Mouse (Mus musculus) myocyte (in vitro differentiated cells): ENCODE results near the gene Mrpl33. TPM values are rescaled to one million over a fixed set of nuclear protein-coding genes. Genes with fewer than 3 reads are reported as not detected.

Experiments used
- H3K27me3 ChIP-seq: one replicate; pipeline ENCODE4 v1.6.1; 2011; ENCODE audit not compliant: control insufficient read depth, insufficient read depth, insufficient read length
- H3K36me3 ChIP-seq: one replicate; pipeline ENCODE4 v1.6.1; 2011; ENCODE audit not compliant: control insufficient read depth, insufficient read depth
- H3K4me2 ChIP-seq: one replicate; pipeline ENCODE4 v1.6.1; 2011; ENCODE audit warnings: low read depth, control low read depth
- H3K4me3 ChIP-seq: one replicate; pipeline ENCODE4 v1.5.1; 2011; ENCODE audit warnings: mild to moderate bottlenecking, control low read depth, moderate library complexity
- H3K79me2 ChIP-seq: one replicate; pipeline ENCODE4 v1.6.1; 2011; ENCODE audit not compliant: control insufficient read depth, insufficient read depth
- H3ac ChIP-seq: one replicate; pipeline ENCODE4 v1.6.1; 2011; ENCODE audit not compliant: control insufficient read depth, insufficient read length
- CEBPB ChIP-seq: IDR thresholded peaks from 2 replicates; pipeline ENCODE4 v1.6.1; 2011; ENCODE audit warnings: mild to moderate bottlenecking, moderate library complexity; ENCODE audit not compliant: poor library complexity, insufficient read depth, severe bottlenecking
- E2F4 ChIP-seq: IDR thresholded peaks from one replicate; pipeline ENCODE4 v1.6.1; 2011; ENCODE audit warnings: mild to moderate bottlenecking, control low read depth, moderate library complexity; ENCODE audit not compliant: insufficient read depth
- MAX ChIP-seq: IDR thresholded peaks from one replicate; pipeline ENCODE4 v1.6.1; 2011; ENCODE audit warnings: low read depth, mild to moderate bottlenecking, control low read depth
- MYOD1 ChIP-seq, 3 experiments: IDR thresholded peaks; one replicate each; pipeline ENCODE4 v1.6.1; 2011; ENCODE audit warnings: control low read depth in 2 of 3, low read depth in 2 of 3, mild to moderate bottlenecking in 2 of 3, moderate library complexity in 1 of 3; ENCODE audit not compliant: insufficient read length in 2 of 3, control insufficient read depth in 1 of 3
- MYOG ChIP-seq, 3 experiments: IDR thresholded peaks; one replicate each; pipeline ENCODE4 v1.6.1; 2011; ENCODE audit warnings: control low read depth in 2 of 3, low read depth in 2 of 3, mild to moderate bottlenecking in 2 of 3; ENCODE audit not compliant: insufficient read length in 2 of 3, control insufficient read depth in 1 of 3, insufficient read depth in 1 of 3
- POLR2A ChIP-seq: IDR thresholded peaks from one replicate; pipeline ENCODE4 v1.6.1; 2011; ENCODE audit warnings: low read depth, mild to moderate bottlenecking, control low read depth, moderate library complexity; ENCODE audit not compliant: insufficient read length
- POLR2AphosphoS2 ChIP-seq: IDR thresholded peaks from one replicate; pipeline ENCODE4 v1.6.1; 2011; ENCODE audit warnings: low read depth, control low read depth; ENCODE audit not compliant: insufficient read length
- REST ChIP-seq: IDR thresholded peaks from one replicate; pipeline ENCODE4 v1.6.1; 2011; ENCODE audit warnings: mild to moderate bottlenecking, control low read depth, moderate library complexity; ENCODE audit not compliant: insufficient read depth, insufficient read length
- SRF ChIP-seq: IDR thresholded peaks from one replicate; pipeline ENCODE4 v1.6.1; 2011; ENCODE audit warnings: low read depth; ENCODE audit not compliant: control insufficient read depth, insufficient read length
- TCF12 ChIP-seq: IDR thresholded peaks from one replicate; pipeline ENCODE4 v1.6.1; 2011; ENCODE audit warnings: mild to moderate bottlenecking, control low read depth; ENCODE audit not compliant: poor library complexity, insufficient read depth, severe bottlenecking
- TCF3 ChIP-seq: IDR thresholded peaks from one replicate; pipeline ENCODE4 v1.6.1; 2011; ENCODE audit warnings: low read depth, control low read depth; ENCODE audit not compliant: insufficient read length
- USF1 ChIP-seq: IDR thresholded peaks from one replicate; pipeline ENCODE4 v1.6.1; 2011; ENCODE audit warnings: low read depth, mild to moderate bottlenecking, control low read depth, moderate library complexity
- polyA plus RNA-seq: library from polyadenylated mRNA; unstranded; fragments of >200 nt; fragmentation: generic; extraction: Trizol; gene quantifications from one replicate; pipeline ENCODE4 v1.2.1, GENCODE M21; 2012; ENCODE audit warnings: missing spikeins

The Mrpl33 gene
- polyA plus RNA-seq, 1 experiment, result 241 TPM

GRCm38 (mm10) chr5:31644847-31645246 lies 48.1 kb downstream of the Mrpl33 start:
- TF ChIP-seq MYOG (IDR thresholded peaks at IDR 0.05; ENCODE audit: control insufficient read depth in 1 of 3, insufficient read depth in 1 of 3, insufficient read length in 2 of 3, low read depth in 2 of 3), result peak in 1 of 3 experiments; percentile 8
- TF ChIP-seq MYOD1 (IDR thresholded peaks at IDR 0.05; ENCODE audit: control insufficient read depth in 1 of 3, insufficient read length in 2 of 3, low read depth in 2 of 3), result no peak
- no peaks in the 10 kb centered on the region for H3K36me3 ChIP-seq
- no peak overlapping the region for H3K4me2 ChIP-seq
- no peaks in the 10 kb centered on the region for H3K79me2 ChIP-seq
- H3ac ChIP-seq, result no peak overlapping the region
- H3K27me3 ChIP-seq, result no peaks in the 10 kb centered on the region
- H3K4me3 ChIP-seq, result no peak overlapping the region

DNA sequence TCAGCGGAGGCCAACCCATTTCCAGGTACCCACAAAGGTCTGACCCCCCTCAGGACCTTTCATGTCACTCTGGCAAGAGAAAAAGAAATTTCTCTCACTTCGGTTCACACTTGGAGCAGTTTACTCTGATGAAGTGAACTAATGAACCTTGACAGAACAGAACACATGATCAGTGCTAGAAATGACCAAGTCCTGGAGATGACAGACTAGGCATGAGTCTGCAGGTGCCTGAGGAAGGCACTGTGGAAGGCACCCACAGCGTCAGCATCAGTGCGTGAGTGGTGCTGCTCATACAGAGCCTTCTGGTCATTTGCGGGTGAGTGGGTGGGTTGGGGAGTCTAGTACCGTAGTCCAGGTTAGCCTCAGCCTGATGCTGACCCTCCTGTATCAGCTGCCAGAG lies 49.1 kb downstream of the Mrpl33 start:
- no peak overlapping the region for H3K4me2 ChIP-seq
- H3K36me3 ChIP-seq, result no peaks in the 10 kb centered on the region
- no peak overlapping the region for H3ac ChIP-seq
- no peak overlapping the region for H3K4me3 ChIP-seq
- TF ChIP-seq POLR2A (no peak), MYOG (IDR thresholded peaks at IDR 0.05; ENCODE audit: control insufficient read depth in 1 of 3, insufficient read depth in 1 of 3, insufficient read length in 2 of 3, low read depth in 2 of 3) (no peak), CEBPB (no peak), USF1 (no peak), MAX (no peak), POLR2AphosphoS2 (no peak), SRF (no peak), REST (no peak), TCF12 (no peak), TCF3 (no peak), E2F4 (no peak), MYOD1 (IDR thresholded peaks at IDR 0.05; ENCODE audit: control insufficient read depth in 1 of 3, insufficient read length in 2 of 3, low read depth in 2 of 3) (no peak)
- no peaks in the 10 kb centered on the region for H3K79me2 ChIP-seq
- H3K27me3 ChIP-seq, result no peaks in the 10 kb centered on the region

GRCm38 (mm10) chr5:31646574-31646973 lies 49.8 kb downstream of the Mrpl33 start:
- TF ChIP-seq POLR2A, result no peak
- peak; percentile 17 for TF ChIP-seq POLR2AphosphoS2
- H3ac ChIP-seq, result no peak overlapping the region
- no peaks in the 10 kb centered on the region for H3K79me2 ChIP-seq
- H3K36me3 ChIP-seq, result no peaks in the 10 kb centered on the region
- H3K4me2 ChIP-seq, result no peak overlapping the region
- no peak overlapping the region for H3K4me3 ChIP-seq
- no peaks in the 10 kb centered on the region for H3K27me3 ChIP-seq

DNA sequence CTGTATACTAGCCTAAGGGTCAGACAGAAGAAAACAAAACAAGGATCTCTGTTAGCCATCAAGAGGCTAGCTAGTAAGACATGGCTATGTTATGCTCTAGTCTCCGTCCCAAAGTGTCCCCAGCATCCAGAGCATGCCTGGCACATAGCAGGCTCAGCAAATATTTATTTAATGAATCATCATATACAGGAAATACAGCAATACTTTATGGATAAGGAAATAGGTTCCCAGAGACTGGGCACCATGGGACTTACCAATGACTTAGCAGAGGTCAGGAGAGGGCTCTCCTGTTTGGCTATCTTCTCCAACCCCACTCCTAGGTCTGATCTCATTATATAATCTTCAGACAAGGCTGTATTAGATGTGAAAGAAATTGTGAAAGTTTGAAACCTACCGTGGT lies 50.6 kb downstream of the Mrpl33 start:
- Histone ChIP-seq H3ac (no peak overlapping the region), H3K4me3 (no peak overlapping the region), H3K36me3 (no peaks in the 10 kb centered on the region), H3K79me2 (no peaks in the 10 kb centered on the region), H3K27me3 (no peaks in the 10 kb centered on the region), H3K4me2 (no peak overlapping the region)
- TF ChIP-seq MYOG (IDR thresholded peaks at IDR 0.05; ENCODE audit: control insufficient read depth in 1 of 3, insufficient read depth in 1 of 3, insufficient read length in 2 of 3, low read depth in 2 of 3) (no peak), TCF12 (no peak), E2F4 (no peak), USF1 (no peak), TCF3 (no peak), MAX (no peak), POLR2AphosphoS2 (no peak), MYOD1 (IDR thresholded peaks at IDR 0.05; ENCODE audit: control insufficient read depth in 1 of 3, insufficient read length in 2 of 3, low read depth in 2 of 3) (no peak), CEBPB (no peak), SRF (no peak), REST (no peak), POLR2A (no peak)

DNA sequence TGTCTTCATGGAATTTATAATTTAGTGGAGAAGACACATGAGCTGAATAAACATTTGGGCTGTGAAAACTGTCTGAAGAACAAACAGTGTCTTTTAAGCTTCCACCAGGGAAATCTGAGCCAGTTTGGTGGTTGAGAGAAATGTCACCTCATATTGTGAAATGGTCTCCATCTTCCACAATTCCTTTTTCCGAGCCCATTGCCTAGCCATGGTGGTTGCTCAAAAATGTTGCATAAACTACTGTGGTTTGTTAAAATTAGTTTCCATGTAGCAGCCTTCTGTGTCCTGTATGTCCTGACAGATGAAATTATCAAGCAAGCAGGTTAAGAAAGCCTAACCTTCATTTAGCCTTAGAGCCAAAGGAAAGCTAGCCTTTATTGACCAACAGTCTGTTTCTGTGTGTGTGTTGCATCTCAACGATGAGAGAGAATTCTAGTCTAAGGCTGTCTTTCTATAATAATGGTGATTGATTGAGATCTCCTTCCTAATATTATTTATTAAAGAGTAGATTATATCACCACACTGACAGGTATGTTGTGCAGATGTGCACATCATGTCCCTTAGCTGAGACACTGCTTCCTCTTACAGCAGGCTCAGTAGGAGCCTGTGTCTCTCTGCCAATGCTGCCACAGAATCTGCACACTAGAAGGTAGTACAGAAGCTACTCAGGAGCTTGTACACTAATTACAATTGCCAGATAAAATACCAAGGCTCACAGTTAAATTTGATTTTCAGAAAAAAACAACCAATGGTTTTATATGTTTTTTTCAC lies 54.0 kb downstream of the Mrpl33 start:
- H3K4me3 ChIP-seq, result no peak overlapping the region
- no peaks in the 10 kb centered on the region for H3K79me2 ChIP-seq
- no peaks in the 10 kb centered on the region for H3K27me3 ChIP-seq
- peak; percentile 67; the same call in 1 of the 2 replicates for TF ChIP-seq CEBPB
- TF ChIP-seq POLR2A, result no peak
- H3ac ChIP-seq, result no peak overlapping the region
- H3K36me3 ChIP-seq, result no peaks in the 10 kb centered on the region
- H3K4me2 ChIP-seq, result no peak overlapping the region

- Histone ChIP-seq H3K27me3 (no peaks in the 10 kb centered on the region), H3K36me3 (no peaks in the 10 kb centered on the region), H3K4me3 (no peak overlapping the region), H3ac (no peak overlapping the region), H3K79me2 (no peaks in the 10 kb centered on the region), H3K4me2 (no peak overlapping the region)
- TF ChIP-seq TCF12 (no peak), MYOG (IDR thresholded peaks at IDR 0.05; ENCODE audit: control insufficient read depth in 1 of 3, insufficient read depth in 1 of 3, insufficient read length in 2 of 3, low read depth in 2 of 3) (no peak), TCF3 (no peak)
Observed at GRCm38 (mm10) chr5:31655688-31656190, 59.0 kb downstream of the Mrpl33 start.
